Comparison of ENCODE assay signal across 16 mouse cellular contexts in genomic region chr10:68196324-68196723, GRCm38 (mm10).
"Had no signal": no experiment of that assay in that cellular context is flagged by ENCODE, and none has a peak within 500 bp of the region (broad histone marks: within the 10 kb centered on the region; RNA-seq: fewer than 3 reads in every experiment).

No protein-coding gene starts in this region.

- H3K9ac ChIP-seq: limb, embryonic 12.5 days; liver, embryonic 13.5 days; liver, postnatal 0 days; lung, embryonic 15.5 days; midbrain, embryonic 15.5 days; neural tube, embryonic 13.5 days had no signal

- H3K4me3 ChIP-seq: limb, embryonic 12.5 days; liver, embryonic 13.5 days; lung, embryonic 15.5 days; megakaryocyte, embryonic 14.5 days; midbrain, embryonic 15.5 days; neural tube, embryonic 13.5 days had no signal

- H3K27ac ChIP-seq: limb, embryonic 12.5 days; liver, embryonic 13.5 days; lung, embryonic 15.5 days; macrophage; midbrain, embryonic 15.5 days; neural tube, embryonic 13.5 days had no signal

- ATAC-seq: liver, postnatal 0 days; midbrain, embryonic 15.5 days had no signal

- H3K27me3 ChIP-seq: limb, embryonic 12.5 days; liver, embryonic 13.5 days; lung, embryonic 15.5 days; megakaryocyte, embryonic 14.5 days; midbrain, embryonic 15.5 days; neural tube, embryonic 13.5 days had no signal

- H3K9me3 ChIP-seq: limb, embryonic 12.5 days; liver, embryonic 13.5 days; lung, embryonic 15.5 days; midbrain, embryonic 15.5 days; neural tube, embryonic 13.5 days had no signal

- H3K4me2 ChIP-seq: limb, embryonic 12.5 days; liver, embryonic 13.5 days; lung, embryonic 15.5 days; midbrain, embryonic 11.5 days; midbrain, embryonic 15.5 days; neural tube, embryonic 13.5 days had no signal

- H3K36me3 ChIP-seq: liver, embryonic 13.5 days; lung, embryonic 15.5 days had no signal

- DNase-seq: kidney, adult 8-10 months; kidney, postnatal 25 days; layer of hippocampus, adult 9-11 months; liver; liver, embryonic 13.5 days; liver, postnatal 0 days; lung, postnatal 14 days; retina, postnatal 1 day; right cerebral cortex, postnatal 14 days had no signal
